In the genomic region with DNA sequence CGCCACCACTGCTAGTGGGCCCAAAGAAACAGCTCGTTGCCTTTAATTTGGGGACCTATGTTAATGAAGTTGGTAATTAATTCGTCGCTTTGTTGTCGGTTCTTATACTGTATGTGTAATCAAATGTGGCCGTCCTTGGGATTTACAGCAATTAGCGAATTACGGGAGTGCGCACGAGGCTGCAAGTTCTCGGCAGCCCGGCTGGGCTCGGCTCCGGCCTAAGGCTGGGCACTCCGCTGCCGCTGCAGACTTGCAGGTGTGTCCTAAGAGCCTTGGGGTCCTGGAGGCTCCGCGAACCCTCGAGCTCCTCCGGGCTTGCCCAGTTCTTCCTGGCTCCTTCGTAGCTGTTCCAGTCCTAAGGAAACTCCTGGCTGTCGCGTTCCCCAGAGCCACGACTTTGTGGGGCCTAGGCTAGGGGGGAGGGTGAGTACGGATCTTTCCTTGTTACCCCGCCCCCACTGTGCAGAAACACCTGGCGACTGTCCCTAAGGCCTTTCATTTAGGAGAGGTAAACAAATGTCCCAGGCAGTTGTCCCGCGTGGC, we compare ENCODE assay signal across 12 mouse cellular contexts. TPM values are rescaled to one million over a fixed set of nuclear protein-coding genes. Genes with fewer than 3 reads are reported as not detected.
DNase-seq lines count a peak whose midpoint lies in the region; ATAC-seq and TF ChIP-seq lines count a peak whose summit lies in the region.
"Had no signal": no experiment of that assay in that cellular context is flagged by ENCODE, and none has a peak within 500 bp of the region (broad histone marks: within the 10 kb centered on the region; RNA-seq: fewer than 3 reads in every experiment).

No protein-coding gene starts in this region.

- no peaks in the 10 kb centered on the region for H3K9me3 ChIP-seq in hindbrain, embryonic 13.5 days
- H3K9me3 ChIP-seq in midbrain, postnatal 0 days (ENCODE audit: low read length) = no peaks in the 10 kb centered on the region
- H3K9me3 ChIP-seq: G1E had no signal

- TF ChIP-seq CTCF in midbrain, postnatal 0 days (IDR thresholded peaks at IDR 0.05) = no peak

- no peak overlapping the region for H3K4me2 ChIP-seq in hindbrain, embryonic 13.5 days
- H3K4me2 ChIP-seq in midbrain, postnatal 0 days (ENCODE audit: low read depth, low read length, poor library complexity, severe bottlenecking) = peak overlapping the region; percentile 73

- intact Hi-C loops in left cerebral cortex, postnatal 4 days (cut with DNase I) = no loop called here

- peaks cover 96% of the 10 kb centered on the region for H3K27me3 ChIP-seq in hindbrain, embryonic 13.5 days
- peaks cover 5% of the 10 kb centered on the region; the same call in 1 of the 2 replicates for H3K27me3 ChIP-seq in midbrain, postnatal 0 days (ENCODE audit: insufficient read depth, low read length)

- peak; percentile 36 for DNase-seq in left cerebral cortex, postnatal 4 days
- DNase-seq in left cerebral cortex, adult 8-10 months (ENCODE audit: low spot score in 2 of 2) = no peak
- peak; percentile 66 for DNase-seq in embryo, embryonic 10.5 days (ENCODE audit: low spot score)
- DNase-seq in midbrain, postnatal 0 days (ENCODE audit: low spot score) = no peak
- no peak for DNase-seq in lung, postnatal 4 days
- no peak for DNase-seq in frontal cortex, postnatal 36 days (ENCODE audit: low spot score in 2 of 2)
- DNase-seq: heart, adult 11 months had no signal

- no peaks in the 10 kb centered on the region for H3K36me3 ChIP-seq in hindbrain, embryonic 13.5 days
- H3K36me3 ChIP-seq in midbrain, postnatal 0 days (ENCODE audit: insufficient read depth, low read length) = no peaks in the 10 kb centered on the region
- H3K36me3 ChIP-seq: G1E had no signal

- H3K9ac ChIP-seq in hindbrain, embryonic 13.5 days = 0 out of 2 replicates have a peak overlapping the region, but pooled peaks have one; percentile 8
- peak overlapping the region; percentile 61 for H3K9ac ChIP-seq in midbrain, postnatal 0 days (replicated peaks; ENCODE audit: low read length, poor library complexity, severe bottlenecking)

- 1% methylated on average over 29 of the region's 29 CpGs for WGBS in hindbrain, embryonic 13.5 days
- WGBS in midbrain, postnatal 0 days = 4% methylated on average over 29 of the region's 29 CpGs

- H3K27ac ChIP-seq in hindbrain, embryonic 13.5 days = no peak overlapping the region
- peak overlapping the region; percentile 82 for H3K27ac ChIP-seq in midbrain, postnatal 0 days (ENCODE audit: low read depth, low read length)

- peak overlapping the region; percentile 11; the same call in 1 of the 2 replicates for H3K4me3 ChIP-seq in hindbrain, embryonic 13.5 days
- peak overlapping the region; percentile 43 for H3K4me3 ChIP-seq in midbrain, postnatal 0 days (ENCODE audit: low read depth, low read length)
- H3K4me3 ChIP-seq: megakaryocyte, embryonic 14.5 days had no signal

- H3K4me1 ChIP-seq in hindbrain, embryonic 13.5 days (replicated peaks) = peaks cover 23% of the 10 kb centered on the region
- H3K4me1 ChIP-seq in midbrain, postnatal 0 days (ENCODE audit: insufficient read depth, low read length) = no peaks in the 10 kb centered on the region

- no peak for ATAC-seq in hindbrain, embryonic 13.5 days (ENCODE audit: low FRiP score)
- ATAC-seq in midbrain, postnatal 0 days (ENCODE audit: low FRiP score) = no peak
- no peak for ATAC-seq in megakaryocyte, adult 5-6 weeks (ENCODE audit: poor library complexity, severe bottlenecking)

RNA-seq across cellular contexts. Expression of a gene that starts 4.8 kb away (rescaled TPM):
- under 1 TPM; 0.36 to 0.64 TPM for total RNA-seq in left cerebral cortex, postnatal 4 days (2021)
- total RNA-seq in left cerebral cortex, adult 8-10 months (2022) = 1 to 10 TPM in 3 of 4 experiments, under 1 TPM in 1; 0.50 to 3.8 (median 1.9) TPM
- polyA plus RNA-seq in hindbrain, embryonic 13.5 days (2015; fragmentation: Nextera tagmentation; extraction: Ambion mirVana) = 22.8 and 24.1 TPM in 2 replicates
- 90.3 and 93.2 TPM in 2 replicates for total RNA-seq in midbrain, postnatal 0 days (2014; rRNA removed)
- 61.2 and 62.0 TPM in 2 replicates for polyA plus RNA-seq in midbrain, postnatal 0 days (2015; fragmentation: Nextera tagmentation; extraction: Ambion mirVana)
- total RNA-seq in megakaryocyte, adult 5-6 weeks (2015) = not detected in 2 replicates
- total RNA-seq in megakaryocyte, adult 5-6 weeks (2017) = not detected in 2 replicates
- polyA plus RNA-seq: G1E; large intestine, adult 2 months had no signal

Comparison
In these comparisons a context has a peak if more than half of its experiments do, and no peak if none do; other contexts are left out.
1. DNase-seq: peak in left cerebral cortex, postnatal 4 days (single experiment) and embryo, embryonic 10.5 days (single experiment); none in left cerebral cortex, adult 8-10 months (0 of 2), midbrain, postnatal 0 days (single experiment), lung, postnatal 4 days (0 of 2) and frontal cortex, postnatal 36 days (0 of 2).
2. RNA of a gene that starts 4.8 kb away (total RNA-seq): 90.3 to 93.2 TPM in midbrain, postnatal 0 days; 0.50 to 3.8 TPM in left cerebral cortex, adult 8-10 months, 0.36 to 0.64 TPM in left cerebral cortex, postnatal 4 days and not detected in megakaryocyte, adult 5-6 weeks; every median in the first group is over 10 times any median in the second.